Mouse (Mus musculus): ENCODE data around the gene Immp1l.

Gene Immp1l

DNA sequence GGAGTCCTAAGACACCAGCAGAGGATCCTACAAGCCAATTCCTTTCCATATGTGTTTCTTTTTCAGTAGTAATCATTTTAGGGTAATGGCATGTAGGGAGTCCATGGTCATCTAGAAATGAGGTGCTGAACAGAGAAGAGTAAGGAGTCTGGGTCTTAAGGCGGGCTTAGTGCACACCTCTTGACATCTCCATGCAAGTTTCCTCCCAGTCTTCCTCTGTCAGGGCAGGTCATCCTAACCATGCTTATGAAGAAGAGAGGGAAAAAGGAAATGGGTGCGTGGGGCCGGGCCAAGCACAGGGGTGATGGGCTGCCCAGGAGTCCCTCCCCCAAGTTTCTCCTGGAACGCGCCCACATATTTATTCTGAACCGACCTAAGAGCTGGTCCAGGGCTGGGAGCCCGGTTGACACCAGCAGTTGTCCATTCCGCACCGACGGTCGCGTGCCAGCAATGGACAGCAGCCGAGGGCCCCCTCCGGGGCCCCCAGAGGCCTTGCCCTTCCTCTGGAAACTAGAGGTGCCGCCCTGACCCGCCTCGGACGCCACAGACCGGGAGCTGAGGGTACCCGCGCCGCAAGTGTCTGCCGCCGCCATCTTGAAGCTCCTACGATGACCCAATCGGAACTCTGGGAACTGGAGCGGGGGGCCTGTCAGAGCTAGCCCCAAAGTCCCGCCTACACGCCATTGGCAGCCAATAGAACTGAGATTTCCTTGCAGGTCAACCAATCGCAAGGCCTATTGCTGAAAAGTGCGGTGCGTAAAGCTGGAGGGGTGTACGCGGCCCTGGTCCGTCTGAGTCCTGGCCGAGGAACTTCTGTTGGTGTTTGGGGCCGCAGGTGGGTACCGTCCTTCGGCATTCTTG, at the start of gene Immp1l, which contains the start of gene Elp4:
Gene Immp1l, plus strand, starts transcription at position 743 of the 861 bp plus-strand sequence.
Gene Elp4, minus strand, starts transcription at position 669 of the 861 bp plus-strand sequence.
- in situ Hi-C loops (cut with MseI, MboI): loop anchor here in 1 of 2 experiments (10.0 kb wide), 1 partner anchor 289 kb away; no protein-coding TSS in a partner anchor

DNA sequence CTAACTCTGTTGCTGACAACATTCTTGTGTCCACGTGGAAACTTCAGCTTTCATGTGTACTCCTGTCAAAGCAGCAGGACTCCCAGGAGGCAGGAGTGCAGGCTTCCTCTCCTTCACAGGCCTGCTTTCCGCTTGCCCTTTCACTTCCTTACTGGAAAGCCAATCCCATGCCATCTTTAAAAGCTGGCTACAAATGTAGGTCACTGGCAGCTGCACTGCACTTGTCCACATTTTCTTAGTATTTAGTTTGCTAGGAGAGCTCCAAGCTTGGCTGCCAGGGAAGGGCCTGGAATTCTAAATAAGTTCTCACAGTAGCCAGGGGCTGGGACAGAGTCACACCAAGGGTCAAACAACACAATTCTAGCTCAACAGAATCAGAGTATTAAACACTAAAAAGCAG, 49.7 kb upstream of the Immp1l start:
- in situ Hi-C loops (cut with MseI, MboI): no loop called here

DNA sequence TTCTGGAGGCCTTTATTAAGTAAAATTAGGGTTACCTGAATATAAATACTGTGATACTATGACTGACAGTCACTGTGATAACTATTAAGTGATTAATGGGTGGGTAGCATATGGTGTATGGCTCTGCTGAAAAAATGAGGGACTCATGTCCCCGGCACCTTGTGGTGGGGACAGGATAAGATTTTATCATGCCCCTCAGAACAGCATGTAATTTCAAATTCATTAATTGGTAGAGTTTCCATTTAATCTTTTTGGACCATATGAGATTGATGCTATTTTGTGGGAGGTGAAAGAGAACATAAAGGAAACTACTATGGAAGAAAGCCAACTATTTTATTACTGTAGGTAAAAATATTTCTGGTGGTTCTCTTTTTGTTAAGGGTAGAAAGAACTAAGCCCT, 31.0 kb upstream of the Immp1l start:
- in situ Hi-C loops (cut with MseI, MboI): no loop called here

DNA sequence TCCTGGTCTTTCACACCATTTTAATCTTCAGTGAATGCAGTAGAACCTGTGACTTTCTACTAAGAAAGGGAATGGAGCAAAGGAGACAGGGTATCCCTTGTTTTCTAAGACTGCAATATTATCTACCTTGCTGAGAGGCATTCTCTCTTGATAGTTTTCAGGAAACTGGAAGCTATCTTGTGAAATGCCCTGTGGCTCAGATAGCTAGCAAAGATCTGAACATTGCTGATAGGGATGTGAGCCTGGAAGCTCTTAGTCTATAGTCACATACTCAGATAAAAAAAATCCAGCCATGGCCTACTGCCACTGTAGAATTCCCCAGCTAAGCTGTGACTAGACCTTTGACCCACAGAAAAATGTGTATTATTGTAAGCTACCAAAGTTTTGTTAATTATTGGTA, 13.6 kb upstream of the Immp1l start:
- in situ Hi-C loops (cut with MseI, MboI): no loop called here

DNA sequence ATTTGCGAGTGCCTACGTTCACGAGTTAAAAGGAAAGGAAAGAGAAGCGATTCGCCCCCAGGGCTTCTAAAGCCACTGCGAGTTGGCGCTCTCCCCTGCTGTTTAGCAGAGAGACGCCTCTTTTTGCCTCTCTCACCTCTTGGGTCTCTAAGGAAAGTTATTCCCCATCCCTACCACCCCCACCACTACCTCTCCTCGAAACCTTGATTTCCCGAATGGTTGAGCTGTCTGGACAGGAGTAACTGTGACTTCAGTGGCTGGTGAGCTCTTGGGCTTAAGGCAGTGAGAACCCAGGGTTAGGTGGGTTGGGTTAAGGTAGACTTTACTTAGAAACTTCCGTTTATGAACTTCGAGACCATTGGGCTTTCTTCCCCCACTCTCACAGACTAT, 314 bp downstream of the Immp1l start:
- in situ Hi-C loops (cut with MseI, MboI): loop anchor here in 1 of 2 experiments (10.0 kb wide), 1 partner anchor 290 kb away; no protein-coding TSS in a partner anchor

DNA sequence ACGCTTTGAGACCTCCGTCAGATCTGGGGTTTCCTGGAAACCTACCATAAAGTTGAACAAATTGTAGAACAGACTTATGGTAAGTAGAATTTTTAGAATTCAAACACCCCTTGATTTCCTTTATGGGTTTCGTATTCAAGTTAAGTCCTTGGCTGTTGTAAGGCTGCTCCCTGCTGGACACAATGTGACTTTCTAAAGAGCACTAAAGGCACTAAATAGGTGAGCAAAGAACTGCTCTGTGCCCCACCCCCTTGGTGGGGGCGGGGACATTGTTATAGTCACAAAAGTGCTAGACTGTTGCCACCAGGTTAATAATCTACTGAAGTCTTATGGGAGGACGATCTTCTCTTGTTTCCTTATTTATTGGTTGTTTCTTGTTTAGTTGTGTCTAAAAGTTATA, 3.9 kb downstream of the Immp1l start:
- in situ Hi-C loops (cut with MseI, MboI): loop anchor here in 1 of 2 experiments (10.0 kb wide), 1 partner anchor 294 kb away; no protein-coding TSS in a partner anchor

DNA sequence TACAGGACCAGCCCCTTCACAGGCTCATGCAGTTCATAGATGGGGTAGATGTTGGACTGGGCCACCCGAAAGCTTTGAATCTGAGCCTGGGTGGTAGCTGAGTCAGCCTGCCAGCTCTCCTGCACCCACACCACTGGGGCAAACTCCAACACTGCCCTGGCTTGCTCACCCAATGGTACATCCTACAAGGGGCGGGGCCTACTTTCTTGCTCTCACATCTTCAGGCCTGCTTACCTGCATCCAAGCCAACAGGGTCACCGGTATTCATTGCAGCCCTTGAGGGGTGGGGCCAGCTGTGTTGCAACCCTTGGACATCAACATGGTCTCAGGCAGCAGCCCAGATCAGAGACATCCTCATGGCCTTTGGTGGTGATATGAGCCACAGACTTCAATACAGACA, 6.2 kb downstream of the Immp1l start:
- in situ Hi-C loops (cut with MseI, MboI): no loop called here

DNA sequence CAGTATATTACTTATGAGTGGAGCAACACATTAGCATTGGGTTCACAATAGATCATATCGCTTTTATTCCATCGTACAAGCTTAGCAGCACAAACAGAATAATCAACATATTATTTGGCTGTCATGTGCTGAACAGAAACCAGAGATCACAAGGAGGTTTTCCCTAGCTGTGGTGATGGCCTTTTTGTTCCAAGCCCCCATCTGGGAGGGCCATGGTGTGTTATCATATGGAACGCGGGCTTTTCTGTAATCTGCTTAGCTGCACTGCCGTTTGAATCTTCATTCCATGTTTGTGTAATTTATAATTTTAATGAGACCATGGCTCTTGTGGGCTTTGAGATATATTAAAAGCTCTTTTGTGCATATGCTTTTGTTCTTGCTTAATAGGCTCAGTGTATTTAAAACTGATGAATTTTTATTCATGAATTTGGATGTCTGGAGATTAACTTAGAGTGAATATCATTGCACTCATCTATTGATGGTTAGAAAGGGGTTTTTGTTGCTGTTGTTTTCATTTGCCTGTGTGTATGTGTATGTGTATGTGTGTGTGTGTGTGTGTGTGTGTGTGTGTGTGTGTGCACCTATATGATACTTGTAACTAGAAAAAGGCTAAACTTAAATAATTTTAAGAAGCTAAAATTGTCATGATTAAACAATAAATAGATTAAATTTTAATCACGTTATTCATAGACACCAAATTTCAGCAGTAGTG, 9.4 kb downstream of the Immp1l start:
- in situ Hi-C loops (cut with MseI, MboI): no loop called here

DNA sequence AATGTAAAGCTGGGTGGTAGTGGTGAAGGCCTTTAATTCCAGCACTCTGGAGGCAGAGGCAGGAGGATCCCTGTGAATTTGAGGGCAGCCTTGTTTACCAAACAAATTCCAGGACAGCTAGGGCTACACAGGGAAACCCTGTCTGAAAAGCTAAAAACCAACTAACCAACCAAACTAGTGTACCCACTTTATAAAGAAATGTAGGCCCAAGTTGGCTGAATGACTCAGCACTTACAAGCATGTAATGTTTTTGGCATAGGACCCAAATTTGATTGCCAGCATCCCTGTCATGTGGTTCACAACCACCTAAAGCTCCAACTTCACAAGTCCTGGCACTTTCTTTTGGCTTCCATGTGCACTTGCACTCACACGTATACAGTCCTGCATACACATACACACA, 12.2 kb downstream of the Immp1l start:
- in situ Hi-C loops (cut with MseI, MboI): no loop called here

DNA sequence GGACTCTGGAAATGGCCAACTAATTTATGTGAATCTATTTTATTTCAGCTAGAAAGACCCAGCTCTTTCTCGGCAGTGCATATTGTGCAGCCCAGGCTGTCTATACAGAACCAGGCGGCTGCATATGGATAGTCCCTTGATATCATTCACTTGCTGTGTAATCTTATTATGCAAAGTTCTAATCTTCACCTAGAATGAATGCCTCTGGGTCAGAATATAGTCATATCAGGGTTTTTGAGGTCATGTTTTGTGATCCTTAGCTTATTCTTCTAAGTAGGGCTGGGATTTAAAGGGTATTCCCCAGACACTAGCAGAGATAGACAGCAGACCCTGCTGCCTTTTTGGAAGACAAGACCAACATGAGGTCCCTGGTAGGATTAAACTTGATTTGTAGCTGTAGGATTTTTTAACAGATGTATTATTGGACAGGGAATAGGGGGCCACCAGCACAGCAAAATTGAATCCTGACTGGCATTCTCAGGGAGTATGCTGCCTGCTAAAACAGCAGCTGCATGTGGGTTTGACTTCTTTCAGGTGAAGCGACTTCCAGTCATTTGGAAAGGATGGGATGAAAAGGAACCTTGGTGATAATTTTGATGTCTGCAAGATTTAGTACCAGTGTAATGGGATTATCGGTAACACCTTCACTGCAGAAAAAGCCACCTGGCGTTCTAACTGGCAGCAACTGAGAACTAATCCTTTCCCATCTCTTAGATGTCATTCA, 13.3 kb downstream of the Immp1l start:
- in situ Hi-C loops (cut with MseI, MboI): no loop called here

DNA sequence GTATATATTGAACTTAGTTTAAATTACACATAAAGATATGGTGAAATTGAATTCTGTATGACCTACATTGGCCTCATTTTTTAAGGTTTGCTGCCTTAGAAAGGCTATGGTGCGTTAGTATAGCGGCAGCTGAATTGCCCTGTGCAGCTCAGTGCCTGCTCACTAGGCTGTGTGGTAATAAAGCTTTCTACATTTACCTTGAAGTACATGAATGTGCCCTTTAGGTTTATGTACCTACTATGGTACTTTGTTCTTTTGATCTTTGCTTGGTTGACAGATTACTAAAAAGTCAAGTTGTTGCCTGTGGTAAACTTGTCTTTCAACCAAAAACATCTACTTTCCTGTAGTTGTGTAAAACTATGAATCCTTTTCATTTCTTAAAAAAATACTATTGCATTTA, 45.7 kb downstream of the Immp1l start:
- in situ Hi-C loops (cut with MseI, MboI): no loop called here

DNA sequence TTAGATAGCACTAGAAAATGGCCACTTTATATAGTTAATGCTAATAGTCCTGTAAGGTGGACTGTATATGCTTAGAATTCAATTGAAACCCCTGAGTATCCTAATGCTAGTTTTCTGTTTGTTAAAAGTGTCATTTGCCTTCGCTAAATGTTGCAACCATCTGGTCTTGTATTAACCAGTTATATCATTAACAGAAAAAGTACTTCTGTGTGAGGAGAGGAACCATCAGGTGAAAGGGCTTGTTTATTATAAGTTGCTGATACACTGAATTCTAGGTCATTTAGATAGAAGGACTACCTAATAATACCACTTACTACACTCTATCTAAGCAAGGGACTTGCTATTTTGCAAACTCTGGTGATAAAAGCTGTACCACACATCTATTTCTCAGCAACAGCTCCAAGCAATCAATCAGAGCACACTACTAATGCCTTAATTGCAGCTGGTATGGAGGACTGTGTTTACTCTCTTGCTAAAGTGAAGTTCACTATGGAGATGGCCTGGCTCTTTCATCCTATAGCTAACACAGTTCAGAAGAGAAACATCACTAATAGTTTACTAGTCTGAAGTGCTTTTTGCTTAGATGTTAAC, 47.0 kb downstream of the Immp1l start:
- in situ Hi-C loops (cut with MseI, MboI): no loop called here

DNA sequence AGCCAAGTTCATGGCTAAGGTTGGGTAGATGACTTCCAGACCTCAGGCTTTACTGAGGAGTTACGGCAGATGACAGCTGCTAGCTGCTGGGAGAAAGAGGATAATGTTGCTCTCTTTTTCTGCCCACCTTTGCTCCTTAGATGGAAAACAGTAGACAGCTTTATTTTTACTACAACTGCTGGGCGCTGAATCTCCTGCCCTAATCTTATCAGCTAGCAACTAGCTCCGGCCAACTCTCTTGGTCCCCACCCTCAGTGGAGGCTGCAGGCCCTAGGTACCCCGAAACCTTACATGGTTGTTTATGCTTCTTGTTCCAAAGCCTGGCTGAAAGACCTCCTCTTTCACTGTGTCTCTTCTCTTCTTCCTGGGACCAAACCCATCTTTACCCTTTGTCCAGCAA, 49.4 kb downstream of the Immp1l start:
- in situ Hi-C loops (cut with MseI, MboI): no loop called here

DNA sequence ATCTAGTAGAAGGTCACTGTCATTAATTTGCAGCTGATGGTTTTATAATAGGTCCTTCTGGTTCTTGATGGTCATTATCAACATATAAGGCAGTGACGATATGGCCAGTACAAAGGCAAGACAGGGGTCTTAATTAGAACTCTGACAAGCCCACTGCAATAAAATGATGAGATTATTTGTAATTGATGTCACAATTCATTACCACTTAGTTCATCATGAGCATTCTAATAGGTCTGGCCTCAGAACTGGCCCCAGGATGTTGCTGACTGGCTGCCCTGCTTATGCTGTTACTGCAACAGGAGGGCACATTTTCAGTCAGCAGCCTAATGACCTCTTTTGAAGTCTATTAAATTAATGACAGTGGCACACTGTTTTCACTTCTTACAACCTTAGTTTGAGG, 59.0 kb downstream of the Immp1l start:
- in situ Hi-C loops (cut with MseI, MboI): no loop called here

DNA sequence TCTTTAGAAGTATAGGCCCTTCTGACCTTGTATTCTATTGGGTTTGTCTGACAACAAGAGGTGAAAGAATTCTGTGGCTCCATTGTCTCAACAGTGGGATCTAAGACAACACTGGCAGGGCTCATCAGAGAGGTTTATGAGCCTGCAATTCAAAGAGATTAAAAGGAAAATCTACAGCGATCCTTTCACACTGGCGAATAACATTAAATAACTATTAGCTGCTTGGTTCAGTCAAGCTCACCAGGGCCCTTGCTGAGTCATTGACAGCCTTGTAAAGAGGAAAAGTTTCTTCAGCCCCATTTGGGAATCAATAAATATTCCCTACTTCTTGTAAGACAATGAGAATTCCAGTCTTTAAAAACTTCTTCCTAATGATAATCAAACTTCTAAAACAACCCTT, 69.5 kb downstream of the Immp1l start:
- in situ Hi-C loops (cut with MseI, MboI): no loop called here

DNA sequence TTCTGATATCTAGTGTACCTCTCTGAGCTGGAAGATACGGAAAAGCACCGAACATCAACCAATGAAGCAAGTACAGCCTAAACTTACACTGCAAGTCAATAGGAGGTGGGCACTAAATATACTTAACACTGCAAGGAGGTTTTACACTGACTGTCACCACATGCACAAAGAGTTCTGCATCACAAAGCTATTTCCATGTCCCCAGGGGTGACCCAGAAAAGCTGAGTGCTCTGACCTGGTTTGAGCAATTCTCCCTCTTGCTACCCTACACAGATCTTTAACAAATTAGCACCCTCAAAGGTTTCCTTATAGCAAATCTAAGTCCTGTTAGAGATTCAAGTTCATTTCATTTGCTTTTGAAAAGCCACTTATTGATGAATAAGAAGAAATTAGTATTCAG, 73.6 kb downstream of the Immp1l start:
- in situ Hi-C loops (cut with MseI, MboI): no loop called here

DNA sequence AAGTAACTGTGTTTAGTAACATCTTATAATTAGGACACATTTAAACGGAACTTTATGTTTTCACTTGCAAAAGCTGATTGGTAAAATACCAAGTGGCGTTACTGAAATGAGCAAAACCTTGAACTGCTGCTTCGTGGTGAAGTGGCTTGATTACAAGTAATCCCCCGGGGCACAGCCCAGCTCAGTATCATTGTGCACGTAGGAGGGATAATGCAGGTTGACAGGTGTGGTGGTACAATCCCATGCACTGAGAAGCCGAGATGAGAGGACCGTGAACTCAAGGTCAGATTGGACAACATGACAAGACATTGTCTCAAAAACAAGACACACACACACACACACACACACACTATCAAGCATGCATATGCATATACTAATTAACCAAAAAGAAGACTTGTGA, 80.8 kb downstream of the Immp1l start:
- in situ Hi-C loops (cut with MseI, MboI): no loop called here

DNA sequence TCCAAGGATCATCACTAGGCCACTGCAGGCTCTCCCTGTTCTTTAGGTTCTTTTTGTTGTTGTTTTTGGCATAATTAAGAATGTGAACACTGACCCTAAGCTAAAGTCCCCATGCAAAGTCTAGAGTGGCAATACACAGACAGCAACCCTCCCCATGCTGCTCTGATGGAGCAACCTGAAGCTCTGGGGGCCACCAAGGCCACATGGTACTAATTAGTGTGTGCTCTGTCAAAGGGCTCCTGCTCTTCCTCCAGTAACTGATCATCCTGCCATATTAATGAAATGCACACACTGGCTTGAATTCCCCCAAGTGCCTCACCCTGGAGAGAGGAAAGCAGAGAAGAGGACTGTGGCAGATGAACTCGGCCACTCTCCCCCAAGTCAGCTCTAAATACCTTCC, 82.7 kb downstream of the Immp1l start:
- in situ Hi-C loops (cut with MseI, MboI): no loop called here

DNA sequence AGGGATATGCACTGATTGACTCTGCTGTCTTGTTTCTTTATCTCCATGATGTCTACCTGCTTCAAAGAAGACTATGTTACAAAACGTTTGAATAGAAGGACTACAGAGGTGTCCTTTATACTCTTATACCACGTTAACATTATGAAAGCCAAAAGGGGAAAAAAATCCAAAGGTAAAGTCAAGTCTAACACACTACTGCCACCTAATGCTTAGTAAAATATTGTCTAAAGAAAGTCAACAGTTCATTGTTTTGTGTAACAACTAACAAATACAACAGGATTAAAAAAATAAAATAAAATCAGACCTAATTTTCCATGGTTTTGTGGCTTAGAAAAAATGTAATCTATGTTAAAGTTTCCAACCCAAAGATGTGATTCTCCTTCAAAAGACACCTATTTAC, 83.6 kb downstream of the Immp1l start:
- in situ Hi-C loops (cut with MseI, MboI): no loop called here

DNA sequence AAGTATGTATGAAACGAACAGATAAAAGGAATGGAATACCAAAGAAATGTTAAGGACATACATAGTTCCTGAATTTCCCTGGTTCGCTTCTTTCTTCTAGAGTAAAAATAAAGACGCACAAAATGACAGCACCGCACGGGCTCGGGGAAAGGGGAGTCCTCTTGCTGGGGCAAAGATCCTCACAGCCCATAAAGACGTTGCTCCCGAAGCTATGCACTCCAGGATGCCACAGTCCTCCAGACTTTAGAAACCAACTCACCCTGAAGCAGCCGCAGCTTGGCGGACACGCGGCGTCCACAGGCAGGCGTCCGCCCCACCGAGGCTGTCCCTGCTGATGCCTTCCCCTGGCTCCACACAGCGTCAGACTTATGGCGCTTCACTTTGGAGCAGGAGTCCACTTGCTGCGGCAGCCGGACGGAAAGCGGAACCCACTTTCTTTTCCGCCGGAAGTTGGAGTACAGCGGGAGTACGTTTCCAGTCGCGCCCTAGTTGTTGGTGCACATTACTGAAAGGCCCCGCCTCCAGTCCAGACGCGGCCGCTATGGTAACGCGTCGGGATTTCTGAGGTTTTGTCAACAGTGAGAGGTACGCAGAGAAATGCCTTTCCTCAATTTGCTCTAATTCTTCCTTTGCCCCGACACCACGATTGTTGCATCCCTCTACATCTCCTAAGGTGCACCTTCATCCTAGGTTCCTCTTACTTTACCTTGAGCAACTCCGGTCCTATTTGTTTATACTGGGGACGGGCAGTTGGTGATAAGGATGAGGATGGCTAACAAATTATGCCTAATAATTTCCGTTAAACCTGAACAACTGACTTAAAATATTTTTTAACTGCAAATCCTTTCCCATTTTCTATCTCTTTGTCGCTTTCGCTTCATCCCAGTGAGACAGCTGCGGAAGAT, 98.6 kb downstream of the Immp1l start, which contains the start of gene Dnajc24:
Gene Dnajc24, minus strand, starts transcription at position 715 of the 905 bp plus-strand sequence.
- in situ Hi-C loops (cut with MseI, MboI): no loop called here

DNA sequence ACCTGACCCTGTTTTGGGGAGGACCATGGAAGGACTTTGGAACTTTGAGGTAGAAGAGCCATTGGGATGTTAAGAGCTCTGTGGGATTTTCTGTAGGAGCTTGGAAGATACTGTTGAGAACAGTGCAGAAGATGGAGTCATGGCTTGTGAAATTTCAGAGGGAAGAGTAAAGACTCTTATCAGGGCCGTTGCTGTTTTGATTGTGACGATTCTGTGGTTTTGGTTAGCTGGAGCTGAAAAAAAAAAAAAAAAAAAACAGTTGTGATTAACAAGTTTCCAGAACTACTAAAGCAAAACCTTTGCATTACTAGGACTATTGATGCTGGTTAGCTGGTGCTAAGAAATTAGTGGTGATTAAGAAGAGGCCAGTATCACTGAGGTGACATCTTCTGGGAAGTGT, 104.0 kb downstream of the Immp1l start:
- in situ Hi-C loops (cut with MseI, MboI): no loop called here
